Mouse (Mus musculus) midbrain, postnatal 0 days (tissue): ENCODE results near the gene Gng7. TPM values are rescaled to one million over a fixed set of nuclear protein-coding genes. Genes with fewer than 3 reads are reported as not detected.

ENCODE experiments used
- ATAC-seq: fragments of 200-750 bp; cut with Nextera tagmentation; 2 replicates; pipeline ENCODE4 v1.8.0; 2017; ENCODE audit warnings: moderate number of reproducible peaks, mild to moderate bottlenecking, moderate TSS enrichment, moderate library complexity; ENCODE audit not compliant: low FRiP score
- DNase-seq: peaks from one replicate; pipeline ENCODE4 v3.0.0-alpha.2; 2015; ENCODE audit warnings: low spot score
- H3K27ac ChIP-seq: fragments of 300-500 bp; sonication (generic); 2 replicates; pipeline ENCODE4 v1.5.1; 2014; ENCODE audit warnings: low read depth, mild to moderate bottlenecking, low read length, mixed read lengths
- H3K27me3 ChIP-seq: fragments of 300-500 bp; sonication (generic); 2 replicates; pipeline ENCODE4 v1.6.1; 2014; ENCODE audit warnings: low read length, control low read depth, mixed read lengths; ENCODE audit not compliant: insufficient read depth
- H3K36me3 ChIP-seq: fragments of 300-500 bp; sonication (generic); 2 replicates; pipeline ENCODE4 v1.6.1; 2014; ENCODE audit warnings: low read length, control low read depth, mixed read lengths; ENCODE audit not compliant: insufficient read depth
- H3K4me1 ChIP-seq: fragments of 300-500 bp; sonication (generic); 2 replicates; pipeline ENCODE4 v1.6.1; 2014; ENCODE audit warnings: mild to moderate bottlenecking, control low read depth, antibody characterized with exemption, low read length, mixed read lengths; ENCODE audit not compliant: insufficient read depth
- H3K4me2 ChIP-seq: fragments of 300-500 bp; sonication (generic); 2 replicates; pipeline ENCODE4 v1.6.1; 2014; ENCODE audit warnings: low read depth, mild to moderate bottlenecking, low read length, mixed read lengths; ENCODE audit not compliant: poor library complexity, severe bottlenecking
- H3K4me3 ChIP-seq: fragments of 300-500 bp; sonication (generic); 2 replicates; pipeline ENCODE4 v1.5.1; 2014; ENCODE audit warnings: low read depth, mild to moderate bottlenecking, low read length, moderate library complexity
- H3K9ac ChIP-seq: fragments of 300-500 bp; sonication (generic); replicated peaks from 2 replicates; pipeline ENCODE4 v1.6.1; 2014; ENCODE audit warnings: mild to moderate bottlenecking, low read length, moderate library complexity, mixed read lengths; ENCODE audit not compliant: poor library complexity, severe bottlenecking
- H3K9me3 ChIP-seq: fragments of 300-500 bp; sonication (generic); 2 replicates; pipeline ENCODE4 v1.6.1; 2016; ENCODE audit warnings: low read length, control low read depth
- CTCF ChIP-seq: IDR thresholded peaks from 2 replicates; pipeline ENCODE4 v1.5.1; 2016; ENCODE audit warnings: antibody characterized with exemption, mild to moderate bottlenecking
- WGBS: fragments of 180-500 bp; shearing (Covaris S2); extraction: QIAGEN DNeasy Blood & Tissue Kit; methylation state at CpG from one replicate; pipeline ENCODE4 v1.1.7; 2014; 5-methylcytosine and 5-hydroxymethylcytosine counted together
- polyA plus RNA-seq: library from polyadenylated mRNA; unstranded; fragments of >200 nt; fragmentation: Nextera tagmentation; extraction: Ambion mirVana; gene quantifications from 2 replicates; pipeline ENCODE4 v1.2.1, GENCODE M21; 2015
- total RNA-seq: library from RNA; depleted of rRNA; stranded (reverse); fragments of >200 nt; gene quantifications from 2 replicates; pipeline ENCODE4 v1.2.3, GENCODE M21; 2014

The Gng7 gene
- total and polyA plus RNA-seq, 2 experiments from 2014 or later = 29.5 to 40.7 TPM

- ATAC-seq (no peak), DNase-seq (no peak)
- Histone ChIP-seq H3K9me3 (no peaks in the 10 kb centered on the region), H3K27me3 (no peaks in the 10 kb centered on the region), H3K36me3 (peaks cover 64% of the 10 kb centered on the region), H3K4me3 (no peak overlapping the region), H3K27ac (no peak overlapping the region), H3K4me2 (no peak overlapping the region), H3K9ac (no peak overlapping the region), H3K4me1 (peaks cover 4% of the 10 kb centered on the region; the same call in 1 of the 2 replicates)
- 88% methylated on average over 28 of the region's 28 CpGs for WGBS
- no peak for TF ChIP-seq CTCF
These were observed 110.6 kb downstream of the Gng7 start for GRCm38 (mm10) chr10:80904004-80904693.

- H3K27me3 ChIP-seq = no peaks in the 10 kb centered on the region
- DNase-seq (no peak), ATAC-seq (no peak)
- no peak overlapping the region for H3K27ac ChIP-seq
- H3K4me3 ChIP-seq = no peak overlapping the region
- H3K36me3 ChIP-seq = peaks cover 61% of the 10 kb centered on the region
- H3K9me3 ChIP-seq = no peaks in the 10 kb centered on the region
- H3K4me1 ChIP-seq = peaks cover 4% of the 10 kb centered on the region; the same call in 1 of the 2 replicates
- no peak overlapping the region for H3K4me2 ChIP-seq
- TF ChIP-seq CTCF = no peak
- 92% methylated on average over 10 of the region's 10 CpGs for WGBS
- no peak overlapping the region for H3K9ac ChIP-seq
These were observed 111.5 kb downstream of the Gng7 start for GRCm38 (mm10) chr10:80903282-80903681.

DNA sequence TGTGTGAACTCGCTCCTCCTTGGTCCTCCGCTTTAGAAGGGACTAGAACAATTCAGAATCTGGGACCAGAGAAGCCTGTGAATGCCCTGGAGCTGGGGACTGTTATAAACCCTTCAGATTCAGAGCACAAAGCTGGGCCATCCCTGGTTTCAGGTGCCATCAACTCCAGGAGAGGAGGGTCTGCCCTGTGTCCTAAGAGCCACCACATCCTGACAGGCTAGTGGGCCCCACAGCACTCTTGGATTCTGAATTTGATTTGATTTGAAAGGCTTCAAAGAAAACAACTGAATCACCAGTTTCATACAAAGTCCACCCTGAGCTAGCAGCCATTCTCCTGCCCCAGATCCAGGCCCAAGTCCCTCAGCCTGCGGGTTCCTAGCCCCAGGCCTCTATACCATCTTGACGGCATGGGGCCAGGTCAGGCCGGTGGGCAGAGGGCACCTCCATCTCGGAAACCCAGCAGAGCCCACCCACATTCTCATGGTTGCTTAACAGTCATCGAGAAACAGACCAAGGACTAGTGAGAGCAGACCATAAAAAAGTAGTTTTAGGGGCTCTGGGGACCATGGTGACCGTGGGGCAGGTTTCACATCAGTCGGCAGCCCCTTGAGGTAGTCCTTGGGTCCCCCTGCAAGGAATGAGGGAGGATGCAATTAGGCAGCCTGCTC is 112.3 kb downstream of the Gng7 start:
- WGBS = 95% methylated on average over 9 of the region's 9 CpGs
- peaks cover 4% of the 10 kb centered on the region; the same call in 1 of the 2 replicates for H3K4me1 ChIP-seq
- H3K4me2 ChIP-seq = no peak overlapping the region
- TF ChIP-seq CTCF = no peak
- no peaks in the 10 kb centered on the region for H3K9me3 ChIP-seq
- ATAC-seq (no peak), DNase-seq (no peak)
- H3K27ac ChIP-seq = no peak overlapping the region
- H3K36me3 ChIP-seq = peaks cover 54% of the 10 kb centered on the region
- H3K27me3 ChIP-seq = no peaks in the 10 kb centered on the region
- H3K9ac ChIP-seq = no peak overlapping the region
- no peak overlapping the region for H3K4me3 ChIP-seq

DNA sequence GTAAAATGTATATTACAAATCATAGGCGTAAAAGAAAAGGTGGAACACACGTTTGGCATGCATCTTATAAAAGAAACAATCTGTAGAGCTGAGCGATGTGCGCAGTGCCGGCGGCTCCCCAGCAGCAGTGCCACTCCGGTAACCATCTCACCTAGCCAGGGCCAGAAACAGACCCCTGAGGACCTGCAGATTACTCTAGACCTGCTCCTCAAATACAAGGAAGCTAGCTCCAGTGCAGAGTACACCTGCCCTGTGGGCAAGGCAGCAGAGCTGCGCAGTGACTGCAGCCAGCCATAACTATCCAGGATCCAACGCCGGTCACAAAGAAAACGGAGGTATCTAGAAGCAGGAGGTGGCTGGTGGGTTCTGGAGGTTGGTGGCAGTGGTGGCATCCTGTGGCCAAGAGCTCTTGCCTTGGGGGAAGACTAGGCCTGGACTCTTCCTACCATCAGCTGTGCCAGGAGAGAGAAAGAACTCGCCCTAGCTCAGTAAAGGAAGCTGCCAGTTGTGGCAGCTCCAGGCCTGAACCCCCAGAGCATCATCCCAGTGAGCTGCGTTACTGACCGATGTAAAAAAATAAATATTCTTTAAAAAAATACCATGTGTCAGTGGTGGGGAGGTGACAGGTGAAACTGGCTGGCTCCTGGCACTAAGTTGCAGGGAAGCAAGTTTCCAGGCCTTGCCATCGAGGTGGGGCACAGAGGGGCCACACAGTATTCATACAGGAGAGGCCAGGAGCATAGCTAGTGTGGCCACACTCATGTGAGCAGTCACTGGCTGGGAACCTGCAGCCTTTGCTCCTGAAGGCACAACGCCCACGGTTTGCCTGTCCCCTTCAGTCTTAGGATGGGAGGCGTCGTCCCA is 113.1 kb downstream of the Gng7 start:
- no peak for TF ChIP-seq CTCF
- DNase-seq = no peak
- Histone ChIP-seq H3K4me1 (peaks cover 4% of the 10 kb centered on the region; the same call in 1 of the 2 replicates), H3K27ac (peak overlapping the region; percentile 47; the same call in 1 of the 2 replicates), H3K4me2 (peak overlapping the region; percentile 20; the same call in 1 of the 2 replicates), H3K27me3 (no peaks in the 10 kb centered on the region), H3K9me3 (no peaks in the 10 kb centered on the region), H3K36me3 (peaks cover 51% of the 10 kb centered on the region), H3K4me3 (no peak overlapping the region), H3K9ac (no peak overlapping the region)
- 89% methylated on average over 19 of the region's 19 CpGs for whole genome bisulfite sequencing
- no peak for ATAC-seq

DNA sequence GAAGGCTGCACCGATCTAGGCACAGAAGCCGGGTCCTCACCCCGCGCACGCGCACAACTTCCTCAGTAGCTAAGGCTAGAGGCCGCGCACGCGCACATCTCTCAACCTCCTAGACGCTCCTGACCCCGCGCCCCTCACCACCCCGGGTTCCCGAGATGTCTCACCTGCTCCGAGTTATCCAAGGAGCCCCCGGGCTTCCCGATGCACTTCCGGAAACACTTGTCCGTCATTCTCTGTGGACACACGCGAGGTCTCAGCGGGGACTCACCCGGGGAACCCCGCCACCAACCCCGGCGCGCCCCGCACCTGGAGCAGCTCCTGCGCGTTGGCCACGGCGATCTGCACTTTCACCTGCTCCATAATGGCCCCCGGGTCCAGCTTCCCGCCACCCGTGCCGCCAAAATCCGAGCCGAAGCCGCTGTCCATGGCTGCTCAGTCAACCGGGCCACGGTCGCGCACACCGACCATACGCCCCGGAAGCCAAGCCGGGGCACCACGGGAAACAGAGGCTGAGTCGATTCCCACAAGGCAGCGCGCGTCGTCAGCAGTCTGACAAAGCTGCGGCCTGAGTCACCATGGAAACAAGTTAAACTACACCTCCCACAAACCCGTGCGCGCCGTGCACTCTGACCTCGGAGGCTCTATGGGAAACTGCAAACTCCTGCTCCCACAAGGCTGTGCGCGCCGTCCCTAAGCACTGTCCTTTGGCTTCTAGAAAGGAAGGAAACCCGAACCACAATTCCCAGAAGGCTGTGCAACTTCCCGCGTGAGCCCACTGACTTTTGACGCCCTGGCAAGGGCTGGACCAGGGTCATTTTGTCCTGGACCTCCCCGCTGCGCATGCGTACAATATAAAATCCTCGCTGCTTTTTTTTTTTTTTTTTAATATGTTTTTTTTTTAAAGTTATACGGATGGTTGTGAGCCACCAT is 114.2 kb downstream of the Gng7 start, which contains the start of gene Timm13:
Gene Timm13 (minus strand): TSS at position 652 of the 930 bp plus-strand sequence.
- whole genome bisulfite sequencing = under 1% methylated on average over 72 of the region's 72 CpGs
- no peak for TF ChIP-seq CTCF

More for the DNA sequence above, 114.2 kb downstream of the Gng7 start, which contains the start of gene Timm13:
- DNase-seq (peak; percentile 100), ATAC-seq (peak; percentile 93)
- peaks cover 42% of the 10 kb centered on the region for H3K36me3 ChIP-seq
- H3K27ac ChIP-seq = peak within 1 kb of the TSS; percentile 93
- H3K9me3 ChIP-seq = no peaks in the 10 kb centered on the region
- no peaks in the 10 kb centered on the region for H3K27me3 ChIP-seq
- peak within 1 kb of the TSS; percentile 80 for H3K4me3 ChIP-seq
- H3K9ac ChIP-seq = peak within 1 kb of the TSS; percentile 81
- H3K4me1 ChIP-seq = peaks cover 4% of the 10 kb centered on the region; the same call in 1 of the 2 replicates
- peak within 1 kb of the TSS; percentile 93 for H3K4me2 ChIP-seq
